Mouse (Mus musculus) embryonic facial prominence, embryonic 10.5 days (tissue): ENCODE results near the gene Gnptab. TPM values are rescaled to one million over a fixed set of nuclear protein-coding genes. Genes with fewer than 3 reads are reported as not detected.

Source experiments
- polyA plus RNA-seq: library from polyadenylated mRNA; unstranded; fragments of >200 nt; fragmentation: Nextera tagmentation; extraction: Ambion mirVana; gene quantifications from 2 replicates; pipeline ENCODE4 v1.2.1, GENCODE M21; 2016

Gene Gnptab
- polyA plus RNA-seq, 1 experiment from 2014 or later, result 8.4 TPM

Other genes starting within 250 kb of the Gnptab start
- gene Parpbp, start 232.2 kb upstream of the Gnptab start, polyA plus RNA-seq, result 13.8 and 16.0 TPM in 2 replicates
- gene Nup37, start 232.1 kb upstream of the Gnptab start, polyA plus RNA-seq, result 113 and 118 TPM in 2 replicates
- 49.3 and 50.9 TPM in 2 replicates for gene Washc3, start 178.0 kb upstream of the Gnptab start, polyA plus RNA-seq
- gene Dram1, start 52 bp upstream of the Gnptab start, polyA plus RNA-seq, result 0.29 and 0.39 TPM in 2 replicates
- 0.26 TPM in 1 of 2 replicates, not detected in the other for gene Sycp3, start 80.4 kb downstream of the Gnptab start, polyA plus RNA-seq
- gene Chpt1, start 124.9 kb downstream of the Gnptab start, polyA plus RNA-seq, result 16.0 and 16.2 TPM in 2 replicates
- gene Mybpc1, start 226.0 kb downstream of the Gnptab start, polyA plus RNA-seq, result 1.2 and 2.1 TPM in 2 replicates